Mouse (Mus musculus): Measurements from ENCODE around the gene Ncor1. TPM values are rescaled to one million over a fixed set of nuclear protein-coding genes. Genes with fewer than 3 reads are reported as not detected.

Ncor1 gene
- total RNA-seq, 2 experiments from 2014 or later, result 267 to 299 TPM

DNA sequence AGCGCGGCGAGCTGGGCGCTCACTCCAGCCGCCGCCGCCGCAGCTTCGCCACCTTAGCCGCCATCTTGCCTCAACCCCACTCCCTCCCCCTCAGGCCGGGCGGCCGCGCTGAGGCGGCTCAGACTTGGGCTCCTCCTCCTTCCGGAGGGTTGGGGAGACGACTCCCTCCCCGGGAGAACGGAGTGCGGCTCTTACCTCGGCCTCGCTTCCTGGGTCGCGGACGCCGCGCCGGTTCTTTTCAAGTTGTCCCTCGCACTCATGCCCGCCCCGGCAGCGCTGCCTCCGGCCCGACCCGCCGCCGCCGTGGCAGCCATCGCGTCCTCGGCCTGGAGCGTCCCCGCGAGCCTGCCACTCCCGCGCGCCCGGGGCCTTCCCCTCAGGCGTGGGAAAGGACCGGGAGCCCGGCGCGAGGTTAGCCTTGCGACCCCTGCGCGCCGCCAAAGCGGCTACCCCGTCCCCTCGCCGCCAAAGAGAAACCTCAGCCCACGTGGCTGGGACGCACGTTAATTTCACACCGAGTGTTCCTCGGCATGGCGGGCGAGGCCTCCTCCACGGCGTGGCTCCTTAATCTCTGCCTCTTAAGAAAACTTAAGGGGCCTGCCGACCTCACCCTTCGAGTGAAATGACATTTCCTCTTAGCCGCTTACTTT, 975 bp downstream of the Ncor1 start:
- TF ChIP-seq CTCF (IDR thresholded peaks at IDR 0.05), result no peak; the same call in 1 of the 2 replicates
- Histone ChIP-seq H3K27ac (peak overlapping the region; percentile 94), H3K4me3 (peak overlapping the region; percentile 79)
- DNase-seq (ENCODE audit: extremely low spot score in 1 of 2, low spot score in 2 of 2), result peak; percentile 85 to 88
- intact Hi-C loops (cut with DNase I), result loop anchor here (2.0 to 5.0 kb wide), 3 partner anchors 80 to 145 kb away; partner anchors contain the start of genes Cenpv and Ubb

DNA sequence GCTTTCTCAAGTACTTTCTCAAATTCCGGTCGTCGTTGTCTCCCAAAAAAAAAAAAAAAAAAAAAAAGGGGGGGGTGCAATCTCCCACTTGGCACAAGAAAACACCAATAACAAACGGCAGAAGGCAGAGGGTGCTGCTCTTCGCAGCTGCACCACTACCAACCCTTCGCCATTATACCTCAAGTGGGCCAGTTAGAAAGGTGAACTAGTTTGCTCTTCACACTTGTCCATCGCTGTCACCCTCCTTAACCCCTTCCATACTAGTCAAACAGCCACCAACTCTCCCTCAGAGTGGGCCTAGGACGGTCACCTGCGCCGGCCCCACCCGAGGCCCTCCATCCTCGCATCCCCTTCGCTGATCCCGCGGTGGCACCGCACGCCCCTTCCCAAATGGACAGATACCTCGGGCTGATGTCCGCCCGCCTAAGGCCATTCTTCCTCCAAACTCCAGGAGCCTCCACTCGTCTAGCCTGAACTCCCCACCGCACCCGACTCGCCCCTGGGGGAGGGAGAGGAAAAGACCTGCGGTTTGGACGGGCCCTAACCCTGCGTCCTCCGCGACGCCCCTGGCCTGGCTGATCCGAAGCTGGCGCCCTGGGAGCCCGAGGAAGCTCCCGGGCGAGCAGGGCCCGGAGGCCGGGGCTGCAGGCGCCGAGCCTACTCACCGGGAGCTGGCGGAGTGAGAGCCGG, 1.7 kb downstream of the Ncor1 start:
- Histone ChIP-seq H3K27ac (peak overlapping the region; percentile 90), H3K4me3 (peak overlapping the region; percentile 79)
- TF ChIP-seq CTCF (IDR thresholded peaks at IDR 0.05), result peak; percentile 17
- intact Hi-C loops (cut with DNase I), result loop anchor here (2.0 to 5.0 kb wide), 3 partner anchors 81 to 146 kb away; partner anchors contain the start of genes Cenpv and Ubb
- peak; percentile 36 to 37 for DNase-seq (ENCODE audit: extremely low spot score in 1 of 2, low spot score in 2 of 2)

DNA sequence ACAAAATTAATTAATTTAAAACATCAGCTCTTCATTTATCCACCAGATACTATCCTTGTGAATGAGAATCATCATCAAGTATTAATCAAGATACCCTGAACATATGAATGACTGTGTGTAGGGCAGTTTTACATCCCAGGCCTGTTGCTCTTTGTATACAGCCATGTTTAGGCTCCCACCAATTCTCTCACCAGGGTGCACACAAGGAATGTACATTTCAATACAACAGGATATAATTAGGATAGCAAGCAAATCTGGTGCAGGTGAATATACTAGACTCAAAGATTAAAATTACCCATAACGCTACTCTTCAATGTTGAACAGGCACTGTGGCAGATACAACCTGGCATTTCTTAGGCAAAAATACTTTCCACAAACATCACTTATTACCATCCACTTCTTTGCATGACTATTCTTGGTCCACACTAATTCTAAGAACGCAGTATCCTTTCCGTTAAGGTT, 2.3 kb downstream of the Ncor1 start:
- H3K4me3 ChIP-seq, result peak overlapping the region; percentile 79
- peak overlapping the region; percentile 90 for H3K27ac ChIP-seq
- intact Hi-C loops (cut with DNase I), result loop anchor here (2.0 to 5.0 kb wide), 3 partner anchors 81 to 147 kb away; partner anchors contain the start of genes Cenpv and Ubb
- DNase-seq (ENCODE audit: extremely low spot score in 1 of 2, low spot score in 2 of 2), result no peak
- no peak for TF ChIP-seq CTCF (IDR thresholded peaks at IDR 0.05)

DNA sequence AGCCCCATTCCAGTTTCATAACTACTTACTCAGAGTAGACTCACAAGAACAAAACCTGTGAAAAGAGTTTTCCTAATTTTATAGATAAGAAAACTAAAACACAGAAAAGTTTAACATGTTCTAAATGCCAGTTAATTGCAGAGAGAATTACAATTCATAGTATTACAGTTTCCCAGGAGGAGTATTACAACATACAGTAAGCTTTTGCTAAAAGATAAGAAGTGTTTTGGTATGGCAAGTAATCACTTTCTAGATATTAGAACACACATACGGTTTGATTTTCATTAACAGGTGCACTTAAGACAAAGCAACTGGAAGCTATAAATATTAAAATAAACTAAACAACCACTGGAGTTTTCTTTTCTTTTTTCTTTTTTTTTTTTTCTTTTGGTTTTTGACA, 3.1 kb downstream of the Ncor1 start:
- Histone ChIP-seq H3K4me3 (no peak overlapping the region), H3K27ac (no peak overlapping the region)
- intact Hi-C loops (cut with DNase I), result loop anchor here (5.0 kb wide), 1 partner anchor 82 kb away; the partner anchor contains the start of gene Cenpv
- TF ChIP-seq CTCF (IDR thresholded peaks at IDR 0.05), result no peak
- DNase-seq (ENCODE audit: extremely low spot score in 1 of 2, low spot score in 2 of 2), result no peak

DNA sequence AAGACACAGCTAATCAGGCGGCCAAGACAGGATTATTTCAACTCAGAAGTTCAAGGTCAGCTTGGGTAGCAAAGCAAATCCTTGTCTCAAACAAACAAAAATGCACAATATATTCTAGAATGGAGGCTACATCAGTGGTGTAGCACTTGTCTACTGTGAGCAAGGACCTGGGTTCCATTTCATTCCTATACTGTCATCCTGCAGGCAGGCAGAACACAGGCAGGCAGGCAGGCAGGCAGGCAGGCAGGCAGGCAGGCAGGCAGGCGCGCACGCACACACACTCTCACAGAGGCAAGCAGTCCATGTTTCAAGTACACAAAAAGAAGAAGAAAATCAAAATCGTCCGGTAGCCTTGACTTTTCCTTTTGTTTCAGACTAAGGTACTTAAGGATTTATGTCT, 9.4 kb downstream of the Ncor1 start:
- DNase-seq (ENCODE audit: extremely low spot score in 1 of 2, low spot score in 2 of 2), result no peak
- intact Hi-C loops (cut with DNase I), result no loop called here
- Histone ChIP-seq H3K27ac (no peak overlapping the region), H3K4me3 (no peak overlapping the region)
- TF ChIP-seq CTCF (IDR thresholded peaks at IDR 0.05), result no peak

DNA sequence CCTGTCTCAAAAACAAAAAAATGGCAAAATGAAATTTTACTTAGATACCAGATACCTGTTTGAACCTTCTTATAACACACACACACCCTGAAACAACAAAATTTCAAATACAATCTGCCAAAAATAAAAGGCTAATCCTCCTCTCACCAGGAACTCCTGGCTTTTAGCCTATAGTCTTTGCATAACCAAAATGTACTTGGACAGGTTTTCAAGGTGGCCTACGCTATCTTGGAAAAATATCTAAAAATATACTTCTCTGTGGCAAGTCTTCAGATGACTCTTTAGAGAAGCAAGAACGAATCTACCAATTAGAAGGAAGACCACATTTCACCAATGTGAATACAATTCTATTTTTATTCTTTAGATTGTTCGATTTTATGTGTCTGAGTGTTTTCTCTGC, 12.5 kb downstream of the Ncor1 start:
- no peak for DNase-seq (ENCODE audit: extremely low spot score in 1 of 2, low spot score in 2 of 2)
- H3K4me3 ChIP-seq, result no peak overlapping the region
- no peak for TF ChIP-seq CTCF (IDR thresholded peaks at IDR 0.05)
- H3K27ac ChIP-seq, result no peak overlapping the region
- intact Hi-C loops (cut with DNase I), result no loop called here

DNA sequence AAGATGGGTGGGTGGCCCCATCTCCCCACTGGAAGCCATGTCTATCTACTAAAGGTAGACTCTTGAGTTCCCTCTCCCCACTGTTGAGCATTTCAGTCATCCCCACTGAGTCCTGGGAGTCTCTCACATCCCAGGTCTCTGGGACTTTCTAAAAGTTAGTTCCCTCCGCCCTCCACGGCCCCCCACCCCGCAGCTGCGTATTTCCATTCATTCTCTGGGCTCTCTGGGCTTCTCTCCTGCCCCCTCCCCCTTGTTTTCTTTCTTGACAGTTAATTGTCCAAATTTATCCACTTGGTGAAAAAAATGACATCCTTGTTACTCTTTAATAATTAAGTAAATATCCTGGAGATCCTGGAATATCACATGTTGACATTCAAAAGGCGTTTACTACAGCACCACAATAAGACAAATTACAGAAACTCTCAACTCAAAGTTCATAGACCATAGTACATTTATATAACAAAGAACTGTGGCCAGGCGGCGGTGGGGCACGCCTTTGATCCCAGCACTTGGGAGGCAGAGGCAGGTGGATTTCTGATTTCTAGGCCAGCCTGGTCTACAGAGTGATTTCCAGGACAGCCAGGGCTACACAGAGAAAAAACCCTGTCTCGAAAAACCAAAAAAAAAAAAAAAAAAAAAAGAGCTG, 17.5 kb downstream of the Ncor1 start:
- H3K4me3 ChIP-seq, result no peak overlapping the region
- DNase-seq (ENCODE audit: extremely low spot score in 1 of 2, low spot score in 2 of 2), result no peak
- H3K27ac ChIP-seq, result no peak overlapping the region
- intact Hi-C loops (cut with DNase I), result no loop called here
- TF ChIP-seq CTCF (IDR thresholded peaks at IDR 0.05), result no peak

DNA sequence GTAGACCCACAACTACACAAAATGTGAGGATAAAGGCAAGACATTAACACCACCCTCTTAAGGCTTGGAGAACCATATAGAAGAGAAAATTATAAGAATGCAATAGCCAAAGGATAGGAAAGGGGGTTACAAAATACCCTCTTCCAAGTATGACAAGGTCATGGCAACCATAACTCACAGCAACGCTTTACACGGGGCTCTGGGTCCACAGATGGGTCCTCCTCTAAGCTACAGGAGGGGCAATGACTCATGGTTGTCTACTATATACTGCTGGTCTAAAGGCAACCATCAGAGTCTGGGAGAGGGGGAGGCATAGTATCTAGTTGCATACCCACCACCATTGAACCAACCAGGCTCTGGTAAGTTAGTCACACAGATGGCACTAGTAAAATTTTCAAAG, 26.1 kb downstream of the Ncor1 start:
- Histone ChIP-seq H3K4me3 (no peak overlapping the region), H3K27ac (peak overlapping the region; percentile 87)
- DNase-seq (ENCODE audit: extremely low spot score in 1 of 2, low spot score in 2 of 2), result no peak
- TF ChIP-seq CTCF (IDR thresholded peaks at IDR 0.05), result no peak
- intact Hi-C loops (cut with DNase I), result no loop called here

DNA sequence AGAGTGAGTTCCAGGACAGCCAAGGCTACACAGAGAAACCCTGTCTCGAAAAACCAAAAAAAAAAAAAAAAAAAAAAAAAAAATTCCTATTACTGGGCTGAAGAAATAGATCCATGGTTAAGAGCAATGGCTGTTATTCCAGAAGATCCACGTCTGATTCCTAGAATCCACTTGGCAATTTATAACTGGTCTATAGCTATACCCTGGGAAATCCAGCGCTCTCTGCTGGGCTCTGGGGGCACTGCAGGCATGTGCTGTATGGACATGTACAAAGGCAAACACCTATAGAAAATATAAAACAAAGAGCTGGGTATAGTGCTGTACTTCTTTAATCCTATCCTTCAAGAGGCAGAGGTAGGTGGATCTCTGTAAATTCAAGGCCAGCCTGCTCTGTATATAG, 31.2 kb downstream of the Ncor1 start:
- intact Hi-C loops (cut with DNase I), result loop anchor here (5.0 kb wide), 1 partner anchor 70 kb away; no protein-coding TSS in a partner anchor
- DNase-seq (ENCODE audit: extremely low spot score in 1 of 2, low spot score in 2 of 2), result no peak
- Histone ChIP-seq H3K4me3 (no peak overlapping the region), H3K27ac (no peak overlapping the region)
- peak; percentile 38 for TF ChIP-seq CTCF (IDR thresholded peaks at IDR 0.05)

DNA sequence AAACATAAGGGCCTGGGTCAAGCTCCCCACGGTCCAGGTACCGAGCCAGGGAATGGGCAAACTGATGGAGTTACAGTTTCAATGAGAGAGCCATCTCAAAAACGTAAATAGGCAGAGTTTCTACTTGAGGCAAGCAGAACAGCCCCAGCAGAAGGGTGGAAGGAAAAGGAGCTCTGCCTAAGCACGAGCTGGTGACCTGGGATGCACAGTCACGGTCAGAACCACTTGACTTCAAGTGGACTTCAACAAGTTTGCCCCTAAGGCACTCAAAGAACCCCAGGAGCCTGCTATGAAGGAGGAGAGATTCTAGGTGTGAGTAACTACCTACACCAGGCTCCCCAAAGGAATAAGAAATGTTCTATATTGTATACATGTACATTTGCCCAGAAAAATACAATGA, 32.1 kb downstream of the Ncor1 start:
- Histone ChIP-seq H3K27ac (no peak overlapping the region), H3K4me3 (no peak overlapping the region)
- no peak for TF ChIP-seq CTCF (IDR thresholded peaks at IDR 0.05)
- intact Hi-C loops (cut with DNase I), result loop anchor here (5.0 kb wide), 1 partner anchor 71 kb away; no protein-coding TSS in a partner anchor
- DNase-seq (ENCODE audit: extremely low spot score in 1 of 2, low spot score in 2 of 2), result no peak

DNA sequence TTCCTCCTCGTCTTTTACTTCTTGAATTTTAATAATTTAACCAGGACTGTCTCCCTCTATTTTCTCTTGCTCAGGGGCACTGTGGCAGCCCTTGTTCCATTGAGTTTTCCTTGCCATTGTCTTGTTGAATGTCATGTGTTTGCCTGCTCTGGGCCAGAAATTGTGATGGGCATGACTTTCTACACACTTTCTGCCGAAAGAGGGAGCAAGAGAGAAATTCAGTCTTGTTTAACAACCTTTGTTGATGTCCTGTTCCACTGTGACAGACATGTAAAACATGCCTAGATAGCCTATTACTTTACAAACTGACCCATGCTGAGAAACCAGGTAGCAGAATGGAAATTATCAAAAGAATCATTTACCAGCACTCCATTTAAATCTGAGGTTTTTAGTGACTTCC, 33.8 kb downstream of the Ncor1 start:
- no peak for DNase-seq (ENCODE audit: extremely low spot score in 1 of 2, low spot score in 2 of 2)
- no peak overlapping the region for H3K4me3 ChIP-seq
- intact Hi-C loops (cut with DNase I), result no loop called here
- H3K27ac ChIP-seq, result no peak overlapping the region
- TF ChIP-seq CTCF (IDR thresholded peaks at IDR 0.05), result peak; percentile 35

DNA sequence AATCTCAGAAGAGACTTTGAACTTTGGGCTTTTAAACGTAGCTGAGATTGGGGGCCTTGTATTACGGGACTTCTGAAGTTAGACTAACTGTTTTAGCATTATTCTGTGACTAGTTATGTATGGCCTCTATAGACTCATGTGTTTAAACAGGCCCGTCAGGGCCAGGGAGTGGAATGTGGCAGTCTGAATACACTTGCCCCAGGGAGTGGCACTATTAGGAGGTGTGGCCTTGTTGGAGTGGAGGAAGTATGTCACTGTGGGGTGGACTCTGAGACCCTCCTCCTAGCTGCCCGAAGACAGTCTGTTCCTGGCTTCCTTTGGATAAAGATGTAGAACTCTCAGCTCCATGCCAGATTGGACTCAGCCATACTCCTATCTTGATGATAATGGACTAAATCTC, 43.3 kb downstream of the Ncor1 start:
- TF ChIP-seq CTCF (IDR thresholded peaks at IDR 0.05), result no peak
- H3K4me3 ChIP-seq, result no peak overlapping the region
- DNase-seq (ENCODE audit: extremely low spot score in 1 of 2, low spot score in 2 of 2), result no peak
- no peak overlapping the region for H3K27ac ChIP-seq
- intact Hi-C loops (cut with DNase I), result no loop called here
